Mouse (Mus musculus) neutrophil, adult 83 days (primary cell): ENCODE measurements around the gene Sp110. TPM values are rescaled to one million over a fixed set of nuclear protein-coding genes. Genes with fewer than 3 reads are reported as not detected.

Experiments
- total RNA-seq, 2 experiments: library from RNA; stranded (reverse); gene quantifications; one replicate each; pipeline ENCODE4 v1.2.4; 2023

Gene Sp110
- total RNA-seq = 10 to 100 TPM; 78.6 to 83.4 TPM

GRCm38 (mm10) chr1:85598271-85599012 lies at the start of gene Sp110:
Gene Sp110 (minus strand): TSS chr1:85598817.

GRCm38 (mm10) chr1:85600078-85600477 lies 1.5 kb upstream of the Sp110 start, which contains the start of gene Sp140:
Gene Sp140 (plus strand): TSS chr1:85600378.

GRCm38 (mm10) chr1:85575376-85575775 lies 23.2 kb downstream of the Sp110 start, which contains the start of gene G530012D18Rik:
Gene G530012D18Rik (plus strand): TSS chr1:85575676.

Other genes starting within 250 kb of the Sp110 start
- not detected for gene G530012D18Rik, start 23.1 kb downstream of the Sp110 start, total RNA-seq
- gene Sp140, start 1.6 kb upstream of the Sp110 start, total RNA-seq = 100 to 1,000 TPM; 148 to 176 TPM
- gene Sp100, start 51.2 kb upstream of the Sp110 start, total RNA-seq = 100 to 1,000 TPM; 237 to 280 TPM
- gene A630001G21Rik, start 179.8 kb upstream of the Sp110 start, total RNA-seq = 10 to 100 TPM; 24.1 to 35.2 TPM
- 10 to 100 TPM; 81.8 to 85.2 TPM for gene Cab39, start 194.6 kb upstream of the Sp110 start, total RNA-seq